Mouse (Mus musculus) liver, embryonic 14.5 days (tissue): ENCODE results near the gene Fam49a. TPM values are rescaled to one million over a fixed set of nuclear protein-coding genes. Genes with fewer than 3 reads are reported as not detected.

Source experiments
- ATAC-seq: fragments of 200-750 bp; cut with Nextera tagmentation; 2 replicates; pipeline ENCODE4 v1.8.0; 2017; ENCODE audit warnings: moderate number of reproducible peaks, mild to moderate bottlenecking, moderate library complexity; ENCODE audit not compliant: insufficient read depth
- DNase-seq, 3 experiments: peaks; one replicate each; pipeline ENCODE4 v3.0.0-alpha.2; 2012 to 2013; ENCODE audit warnings: low read depth in 3 of 3, low spot score in 3 of 3
- H3K27ac ChIP-seq: fragments of 300-500 bp; sonication (generic); 2 replicates; pipeline ENCODE4 v1.5.1; 2014; ENCODE audit warnings: moderate library complexity, mild to moderate bottlenecking, control low read depth, inconsistent platforms
- H3K27me3 ChIP-seq: fragments of 300-500 bp; sonication (generic); 2 replicates; pipeline ENCODE4 v1.6.1; 2014; ENCODE audit warnings: mild to moderate bottlenecking, low read length, moderate library complexity; ENCODE audit not compliant: control insufficient read depth, insufficient read depth
- H3K36me3 ChIP-seq: fragments of 300-500 bp; sonication (generic); replicated peaks from 2 replicates; pipeline ENCODE4 v1.6.1; 2014; ENCODE audit warnings: low read depth; ENCODE audit not compliant: control insufficient read depth, insufficient read depth
- H3K4me1 ChIP-seq, 2 experiments: fragments of 200-500 bp in 1 of 2; fragments of 300-500 bp in 1 of 2; sonication (generic) in 1 of 2; replicated peaks; 2 replicates each; pipeline ENCODE4 v1.6.1; 2012 to 2014; ENCODE audit warnings: antibody characterized with exemption in 1 of 2, inconsistent platforms in 1 of 2, low read length in 1 of 2; ENCODE audit not compliant: control insufficient read depth in 2 of 2, insufficient read depth in 2 of 2
- H3K4me2 ChIP-seq: fragments of 300-500 bp; sonication (generic); 2 replicates; pipeline ENCODE4 v1.6.1; 2014; ENCODE audit warnings: low read depth, mild to moderate bottlenecking, control low read depth, moderate library complexity
- H3K4me3 ChIP-seq, 2 experiments: fragments of 200-500 bp in 1 of 2; fragments of 300-500 bp in 1 of 2; sonication (generic) in 1 of 2; 2 replicates each; pipeline ENCODE4 v1.5.1; 2012 to 2014; ENCODE audit warnings: low read depth in 2 of 2, low read length in 2 of 2, mild to moderate bottlenecking in 2 of 2, control low read depth in 1 of 2, inconsistent platforms in 1 of 2, moderate library complexity in 1 of 2; ENCODE audit not compliant: insufficient read depth in 1 of 2
- H3K9ac ChIP-seq: fragments of 300-500 bp; sonication (generic); replicated peaks from 2 replicates; pipeline ENCODE4 v1.6.1; 2014; ENCODE audit warnings: mild to moderate bottlenecking, control low read depth, moderate library complexity
- H3K9me3 ChIP-seq: fragments of 300-500 bp; sonication (generic); 2 replicates; pipeline ENCODE4 v1.6.1; 2016; ENCODE audit warnings: low read length, mixed read lengths; ENCODE audit not compliant: control insufficient read depth
- CTCF ChIP-seq: IDR thresholded peaks from 2 replicates; pipeline ENCODE4 v1.5.1; 2016; ENCODE audit warnings: antibody characterized with exemption, low read depth, control low read depth
- EP300 ChIP-seq: IDR thresholded peaks from 2 replicates; pipeline ENCODE4 v1.6.1; 2016; ENCODE audit warnings: antibody characterized with exemption, low read depth
- WGBS: fragments of 180-500 bp; shearing (Covaris S2); extraction: QIAGEN DNeasy Blood & Tissue Kit; methylation state at CpG from one replicate; pipeline ENCODE4 v1.1.7; 2014; ENCODE audit not compliant: insufficient replicate concordance; 5-methylcytosine and 5-hydroxymethylcytosine counted together
- polyA plus RNA-seq, 2 experiments: library from polyadenylated mRNA; depleted of rRNA in 1 of 2; stranded (reverse) in 1 of 2; unstranded in 1 of 2; fragments of >200 nt; fragmentation: Nextera tagmentation in 1 of 2; extraction: Ambion mirVana in 1 of 2; gene quantifications; 2 replicates each; pipeline versions ENCODE4 v1.2.1 to v1.2.3; 2012 to 2014

The Fam49a gene
- polyA plus RNA-seq, 2 experiments: 1.0 to 2.4 TPM

GRCm38 (mm10) chr12:12421580-12421878 lies 159.6 kb downstream of the Fam49a start:
- H3K9me3 ChIP-seq: no peaks in the 10 kb centered on the region
- WGBS: 88% methylated on average over 8 of the region's 8 CpGs
- DNase-seq (no peak), ATAC-seq (no peak)
- TF ChIP-seq CTCF (no peak), EP300 (no peak)
- H3K27me3 ChIP-seq: no peaks in the 10 kb centered on the region
- H3K9ac ChIP-seq: peak overlapping the region; percentile 78
- H3K27ac ChIP-seq: no peak overlapping the region
- H3K36me3 ChIP-seq: no peaks in the 10 kb centered on the region
- peak overlapping the region; percentile 86 for H3K4me2 ChIP-seq
- H3K4me3 ChIP-seq: peak overlapping the region; percentile 56 to 64; a peak in 1 of 4 replicates
- peaks cover 15 to 19% of the 10 kb centered on the region in 2 experiments for H3K4me1 ChIP-seq

- Histone ChIP-seq H3K9me3 (no peaks in the 10 kb centered on the region), H3K9ac (no peak overlapping the region), H3K27me3 (no peaks in the 10 kb centered on the region), H3K36me3 (no peaks in the 10 kb centered on the region), H3K4me1 (peaks cover 48 to 51% of the 10 kb centered on the region in 2 experiments), H3K4me3 (no peak overlapping the region), H3K4me2 (no peak overlapping the region), H3K27ac (peak overlapping the region; percentile 9; the same call in 1 of the 2 replicates)
- no peak for ATAC-seq
- TF ChIP-seq CTCF: no peak
- no peak for TF ChIP-seq EP300
- WGBS: 60% methylated on average over 5 of the region's 5 CpGs
- DNase-seq: no peak
Observed at GRCm38 (mm10) chr12:12425188-12425587, 163.2 kb downstream of the Fam49a start.

GRCm38 (mm10) chr12:12427285-12427684 lies 165.3 kb downstream of the Fam49a start:
- Histone ChIP-seq H3K27me3 (no peaks in the 10 kb centered on the region), H3K9me3 (no peaks in the 10 kb centered on the region), H3K36me3 (no peaks in the 10 kb centered on the region), H3K4me3 (no peak overlapping the region), H3K4me2 (peak overlapping the region; percentile 8; the same call in 1 of the 2 replicates), H3K27ac (peak overlapping the region; percentile 92), H3K4me1 (peaks cover 51 to 52% of the 10 kb centered on the region in 2 experiments), H3K9ac (no peak overlapping the region; the same call in 1 of the 2 replicates)
- ATAC-seq: peak; percentile 66
- whole genome bisulfite sequencing: 23% methylated on average over 1 of the region's 1 CpGs
- DNase-seq: peak; percentile 62 to 70 (median 68)
- TF ChIP-seq EP300: peak; percentile 84
- no peak for TF ChIP-seq CTCF

- H3K4me2 ChIP-seq: peak overlapping the region; percentile 33
- H3K9ac ChIP-seq: peak overlapping the region; percentile 41
- H3K9me3 ChIP-seq: no peaks in the 10 kb centered on the region
- H3K4me3 ChIP-seq: no peak overlapping the region
- TF ChIP-seq EP300: peak; percentile 97
- no peak for TF ChIP-seq CTCF
- peak overlapping the region; percentile 92 for H3K27ac ChIP-seq
- DNase-seq: peak; percentile 78 to 82 (median 79)
- WGBS: 20% methylated on average over 7 of the region's 7 CpGs
- H3K27me3 ChIP-seq: no peaks in the 10 kb centered on the region
- peaks cover 50 to 51% of the 10 kb centered on the region in 2 experiments for H3K4me1 ChIP-seq
- H3K36me3 ChIP-seq: no peaks in the 10 kb centered on the region
- peak; percentile 94 for ATAC-seq
Observed at GRCm38 (mm10) chr12:12428886-12429285, 166.9 kb downstream of the Fam49a start.
